Mouse (Mus musculus) small intestine, adult 2 months (tissue): ENCODE results near the gene Dock9.

Experiments used
- CTCF ChIP-seq: fragments of 200-500 bp; IDR thresholded peaks from 2 replicates; pipeline ENCODE4 v1.5.1; 2012; ENCODE audit warnings: low read depth, mild to moderate bottlenecking, control low read depth, inconsistent platforms, low read length, moderate library complexity, mixed read lengths; ENCODE audit not compliant: insufficient replicate concordance, insufficient read length; ENCODE audit errors: extremely low read depth
- POLR2A ChIP-seq: fragments of 200-500 bp; IDR thresholded peaks from 2 replicates; pipeline ENCODE4 v1.6.1; 2012; ENCODE audit warnings: low read depth, mild to moderate bottlenecking, control low read depth, inconsistent platforms, low read length, moderate library complexity

- TF ChIP-seq CTCF (no peak), POLR2A (no peak)
Measured at GRCm38 (mm10) chr14:121521709-121522108, 275.9 kb downstream of the Dock9 start.
